Mouse (Mus musculus): ENCODE results near the gene Insc. TPM values are rescaled to one million over a fixed set of nuclear protein-coding genes. Genes with fewer than 3 reads are reported as not detected.

Gene Insc
- polyA plus RNA-seq (2021; fragmentation: Nextera tagmentation): 4.6 and 5.3 TPM in 2 replicates
- long read RNA-seq, experiment 1, transcript Insc-208 (13 exons, 2,321 nt): major isoform, 8 of 12 reads
- long read RNA-seq, experiment 1, partial matches to known transcripts: 2 of 12 reads
- long read RNA-seq, experiment 1, other reads (novel, unspliced or antisense): 2 of 12 reads
- long read RNA-seq, experiment 2, transcript Insc-208 (13 exons, 2,321 nt): major isoform, 40 of 54 reads
- long read RNA-seq, experiment 2, partial matches to known transcripts: 5 of 54 reads
- long read RNA-seq, experiment 2, other reads (novel, unspliced or antisense): 9 of 54 reads

DNA sequence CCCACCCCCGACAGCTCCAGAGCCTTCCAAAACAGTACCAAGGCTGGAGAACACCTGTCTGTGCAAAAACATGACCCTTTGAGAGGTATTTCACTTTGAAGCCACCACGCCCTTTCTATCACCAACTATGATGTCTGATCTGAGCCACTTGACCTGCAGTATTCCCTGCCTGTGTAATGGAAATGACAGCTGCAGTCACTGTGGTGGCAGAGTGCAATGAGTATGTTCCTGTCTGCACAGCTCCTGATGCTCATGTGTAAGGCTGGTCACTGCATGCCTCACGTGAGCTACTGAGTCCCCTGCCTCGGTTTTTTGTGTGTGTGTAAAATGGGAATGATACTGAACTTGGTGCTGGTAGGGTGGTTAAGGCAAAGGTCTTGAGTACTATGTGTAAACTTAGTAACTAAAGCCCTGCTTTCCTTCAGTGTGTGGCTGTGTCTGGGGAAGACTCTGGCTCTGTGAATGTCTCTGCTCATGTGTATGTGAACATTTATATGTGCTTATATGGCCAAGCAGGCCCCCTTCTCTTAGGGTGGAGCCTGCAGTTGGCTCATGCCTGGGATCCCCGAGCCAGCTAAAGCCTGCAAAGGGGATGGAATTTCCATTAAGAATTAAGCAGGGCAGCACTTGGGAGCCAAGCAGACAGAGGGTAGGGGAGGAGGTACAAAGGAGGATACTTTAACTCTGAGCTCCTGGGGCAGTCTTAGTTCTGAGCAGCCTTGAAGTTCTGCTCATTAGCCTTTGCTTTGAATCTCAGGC, at the start of gene Insc:
TSS of gene Insc (plus strand) at position 673 of the 759 bp plus-strand sequence.

DNA sequence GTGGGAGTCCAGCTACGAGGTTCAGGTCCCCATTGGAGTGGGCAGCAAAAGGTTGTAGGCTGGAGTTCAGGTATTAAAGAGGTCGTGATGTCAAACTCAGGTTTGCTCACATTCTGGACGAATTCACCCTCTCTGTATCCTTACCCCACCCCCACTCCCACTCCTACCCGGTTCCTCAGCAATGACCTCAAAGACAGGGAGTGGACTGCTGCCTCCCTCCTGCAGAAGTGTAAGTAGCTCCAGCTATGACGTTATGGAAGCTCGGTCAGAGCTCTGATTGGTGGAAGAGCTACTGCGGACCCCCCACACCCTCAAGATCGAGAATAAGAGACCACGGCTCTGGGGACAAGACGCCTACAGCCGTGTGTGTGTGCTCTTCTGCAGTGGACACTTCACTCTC, 25.2 kb upstream of the Insc start, which contains the start of gene Calcb:
TSS of gene Calcb (plus strand) at position 344 of the 400 bp plus-strand sequence.

Other genes starting within 250 kb of the Insc start
- gene Cyp2r1, start 180.7 kb upstream of the Insc start, polyA plus RNA-seq (2021; fragmentation: Nextera tagmentation): 0.93 and 1.2 TPM in 2 replicates
- gene Calca, start 107.3 kb upstream of the Insc start, polyA plus RNA-seq (2021; fragmentation: Nextera tagmentation): 1.8 and 2.5 TPM in 2 replicates
- 0.72 and 1.3 TPM in 2 replicates for gene Calcb, start 25.1 kb upstream of the Insc start, polyA plus RNA-seq (2021; fragmentation: Nextera tagmentation)